Mouse (Mus musculus) thymus, adult 2 months (tissue): ENCODE measurements around the gene Angptl2.

Experiments used
- CTCF ChIP-seq: fragments of 200-500 bp; IDR thresholded peaks from 2 replicates; pipeline ENCODE4 v1.5.1; 2012; ENCODE audit warnings: mild to moderate bottlenecking, control low read depth, low read length, moderate library complexity, borderline replicate concordance; ENCODE audit not compliant: control insufficient read depth, poor library complexity, insufficient read depth; ENCODE audit errors: extremely low read depth
- POLR2A ChIP-seq: fragments of 200-500 bp; IDR thresholded peaks from 2 replicates; pipeline ENCODE4 v1.6.1; 2012; ENCODE audit warnings: mild to moderate bottlenecking, low read length, control low read depth, moderate library complexity; ENCODE audit not compliant: control insufficient read depth, poor library complexity, insufficient read depth; ENCODE audit errors: extremely low read depth

- TF ChIP-seq CTCF (no peak), POLR2A (no peak)
Measured at GRCm38 (mm10) chr2:33249922-33250633, 34.2 kb downstream of the Angptl2 start.
